Mouse (Mus musculus) gastrocnemius, postnatal 10 days (tissue): Measurements from ENCODE around the gene Lhx2. TPM values are rescaled to one million over a fixed set of nuclear protein-coding genes. Genes with fewer than 3 reads are reported as not detected.

Experiments used
- DNase-seq: peaks from one replicate; pipeline ENCODE4 v3.0.0; 2021; ENCODE audit warnings: mixed read lengths
- total RNA-seq, 2 experiments: library from RNA; stranded (reverse); gene quantifications; 2 replicates each; pipeline ENCODE4 v1.2.3; 2021

Gene Lhx2
- total RNA-seq, 2 experiments from 2014 or later: 0.59 to 1.2 TPM

- DNase-seq: no peak
Measured at GRCm38 (mm10) chr2:38346881-38347764, 8.0 kb downstream of the Lhx2 start.

GRCm38 (mm10) chr2:38347811-38348551 is 8.9 kb downstream of the Lhx2 start:
- peak; percentile 26 for DNase-seq

- DNase-seq: no peak
Measured at GRCm38 (mm10) chr2:38348660-38349420, 9.8 kb downstream of the Lhx2 start.

- no peak for DNase-seq
Measured at GRCm38 (mm10) chr2:38349447-38350350, 10.6 kb downstream of the Lhx2 start.

GRCm38 (mm10) chr2:38350386-38350785 is 11.3 kb downstream of the Lhx2 start:
- peak; percentile 14 for DNase-seq

GRCm38 (mm10) chr2:38350796-38351195 is 11.7 kb downstream of the Lhx2 start:
- peak; percentile 71 for DNase-seq

GRCm38 (mm10) chr2:38351641-38352320 is 12.7 kb downstream of the Lhx2 start:
- DNase-seq: peak; percentile 29

- peak; percentile 11 for DNase-seq
Measured at GRCm38 (mm10) chr2:38352321-38353007, 13.4 kb downstream of the Lhx2 start.

GRCm38 (mm10) chr2:38353008-38353379 is 13.9 kb downstream of the Lhx2 start:
- DNase-seq: no peak

- no peak for DNase-seq
Measured at GRCm38 (mm10) chr2:38353664-38354063, 14.6 kb downstream of the Lhx2 start.

- no peak for DNase-seq
Measured at GRCm38 (mm10) chr2:38354179-38354716, 15.2 kb downstream of the Lhx2 start.

- no peak for DNase-seq
Measured at GRCm38 (mm10) chr2:38354717-38355510, 15.8 kb downstream of the Lhx2 start.

- DNase-seq: peak; percentile 11
Measured at GRCm38 (mm10) chr2:38355731-38356427, 16.8 kb downstream of the Lhx2 start.

GRCm38 (mm10) chr2:38356428-38357260 is 17.6 kb downstream of the Lhx2 start:
- DNase-seq: peak; percentile 18

GRCm38 (mm10) chr2:38357294-38358246 is 18.5 kb downstream of the Lhx2 start:
- no peak for DNase-seq

GRCm38 (mm10) chr2:38358611-38359010 is 19.5 kb downstream of the Lhx2 start:
- DNase-seq: no peak
